Mouse (Mus musculus) spleen, postnatal 10 days (tissue): ENCODE data around the gene AI413582.

Source experiments
- DNase-seq, 2 experiments: peaks; one replicate each; pipeline ENCODE4 v3.0.0; 2021 to 2022; ENCODE audit warnings: low spot score in 2 of 2

AI413582 gene

DNA sequence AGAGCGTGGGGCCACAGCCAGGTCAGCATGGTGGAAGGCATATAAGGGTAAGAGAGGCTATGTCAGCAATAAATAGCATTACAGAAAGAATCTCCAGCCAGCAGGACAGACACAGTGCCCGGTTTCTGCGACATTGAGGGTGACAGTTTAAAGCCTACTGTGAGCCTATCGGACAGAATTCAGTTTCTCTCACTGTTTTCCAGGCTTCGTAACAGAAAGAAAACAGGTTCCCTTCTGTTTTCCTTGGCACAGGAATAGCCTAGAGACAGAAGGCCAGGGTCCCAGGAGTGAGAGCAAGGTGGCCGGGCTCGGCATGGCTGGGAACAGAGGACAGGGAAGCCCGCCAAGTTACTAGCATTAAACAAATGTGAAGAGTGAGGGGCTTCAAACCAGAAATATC lies 14.3 kb upstream of the AI413582 start:
- DNase-seq = no peak

GRCm38 (mm10) chr17:27578487-27578886 lies 12.9 kb upstream of the AI413582 start:
- no peak for DNase-seq

GRCm38 (mm10) chr17:27577468-27577867 lies 11.9 kb upstream of the AI413582 start:
- peak in 1 of 2 experiments; percentile 40 for DNase-seq

DNA sequence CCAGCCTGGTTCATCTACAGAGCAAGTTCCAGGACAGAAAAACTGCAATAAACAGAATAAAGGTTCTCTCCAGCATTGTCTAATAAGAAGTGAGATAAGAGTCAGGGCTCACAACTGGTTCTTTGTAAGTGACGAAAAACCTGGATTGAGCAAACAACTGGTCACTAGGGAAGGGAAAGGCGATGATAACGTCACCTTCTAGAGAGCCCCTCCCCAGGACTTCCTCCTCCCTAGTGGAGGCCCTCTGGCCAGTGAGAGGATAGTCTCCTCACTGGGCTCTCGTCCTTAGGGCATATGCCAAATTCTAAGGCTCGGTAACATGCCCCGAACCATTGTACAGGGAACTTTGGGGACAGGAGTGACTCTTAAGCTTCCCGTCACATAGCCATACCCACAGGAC lies 10.5 kb upstream of the AI413582 start:
- DNase-seq = no peak

DNA sequence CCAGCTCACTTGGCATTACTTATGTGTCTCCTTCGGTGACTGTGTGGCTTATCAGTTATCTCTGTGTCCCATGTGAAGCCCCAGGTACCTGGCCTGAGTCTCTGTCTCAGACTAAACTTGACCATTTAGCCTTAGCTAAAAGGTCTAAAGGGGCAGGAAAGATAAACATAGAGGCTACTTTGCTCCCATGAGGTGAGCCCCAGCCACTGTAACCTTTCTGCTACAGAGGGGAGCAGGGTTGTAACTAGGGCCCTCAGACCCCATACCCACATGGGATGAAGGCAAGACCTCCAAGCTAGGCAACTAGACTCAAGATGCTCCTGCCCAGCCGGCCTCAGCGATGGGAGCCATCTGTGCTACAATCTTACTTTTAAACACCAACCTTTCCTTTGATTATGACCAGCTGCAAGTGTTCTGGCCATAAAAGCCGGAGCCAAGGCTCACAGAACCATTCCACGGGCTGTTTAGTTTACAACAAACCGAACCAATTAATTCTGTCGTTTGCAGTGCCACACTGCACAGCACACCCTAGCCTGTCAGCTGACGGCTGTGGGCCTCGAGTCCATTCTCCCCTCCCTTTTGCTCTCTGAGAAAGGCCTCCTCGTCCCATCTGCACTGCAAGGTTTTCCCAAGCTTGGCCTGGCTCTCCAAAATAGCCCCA lies 9.7 kb upstream of the AI413582 start:
- no peak for DNase-seq

GRCm38 (mm10) chr17:27574470-27575115 lies 9.0 kb upstream of the AI413582 start:
- DNase-seq = peak in 1 of 2 experiments; percentile 14

DNA sequence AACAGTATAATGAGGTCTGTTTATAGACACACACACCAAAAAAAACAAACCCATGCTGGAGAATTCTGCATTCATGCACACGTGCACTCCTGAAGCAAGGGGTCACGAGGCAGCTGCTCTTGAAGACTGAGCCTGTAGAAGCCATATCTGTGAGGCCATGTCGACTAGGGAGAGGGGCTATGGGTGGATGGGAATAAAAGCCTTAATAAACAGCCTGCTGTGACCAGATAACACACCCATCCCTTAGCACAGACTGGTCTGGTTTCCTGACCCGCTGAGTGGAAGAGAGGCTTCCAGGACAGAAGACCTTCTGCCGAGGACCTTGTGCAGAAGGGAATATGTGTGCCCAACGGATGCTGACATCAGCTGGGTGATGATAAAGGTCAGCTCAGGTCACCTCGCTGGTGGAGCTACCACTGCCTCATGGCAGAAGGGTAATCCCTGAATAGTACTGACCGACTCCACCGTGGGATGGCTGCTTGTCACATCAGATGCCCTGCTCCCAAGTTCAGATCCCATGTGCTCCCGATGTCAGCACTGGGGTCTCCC lies 8.3 kb upstream of the AI413582 start:
- DNase-seq = peak in 1 of 2 experiments; percentile 12

- DNase-seq = no peak
These were observed 5.8 kb upstream of the AI413582 start for GRCm38 (mm10) chr17:27571315-27571714.

DNA sequence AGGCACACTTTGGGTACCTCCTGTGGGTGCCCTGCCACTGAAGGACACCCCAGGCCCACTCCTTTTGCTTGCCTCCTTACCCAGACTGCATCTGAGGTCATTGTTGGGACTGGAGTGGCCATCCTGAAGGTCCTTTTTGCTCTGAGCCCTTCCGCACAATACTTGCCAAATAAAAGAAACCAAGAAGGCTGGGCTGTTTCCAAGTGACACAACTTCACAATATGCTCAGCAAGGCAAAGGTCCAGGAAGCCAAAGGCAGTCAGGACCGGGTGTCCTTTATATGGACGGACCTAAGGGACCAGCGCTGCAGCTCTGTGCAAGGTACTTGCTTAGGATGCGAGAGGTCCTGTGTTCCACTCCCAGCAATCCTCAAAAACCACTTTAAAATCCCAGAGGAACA lies 2.7 kb upstream of the AI413582 start:
- no peak for DNase-seq

DNA sequence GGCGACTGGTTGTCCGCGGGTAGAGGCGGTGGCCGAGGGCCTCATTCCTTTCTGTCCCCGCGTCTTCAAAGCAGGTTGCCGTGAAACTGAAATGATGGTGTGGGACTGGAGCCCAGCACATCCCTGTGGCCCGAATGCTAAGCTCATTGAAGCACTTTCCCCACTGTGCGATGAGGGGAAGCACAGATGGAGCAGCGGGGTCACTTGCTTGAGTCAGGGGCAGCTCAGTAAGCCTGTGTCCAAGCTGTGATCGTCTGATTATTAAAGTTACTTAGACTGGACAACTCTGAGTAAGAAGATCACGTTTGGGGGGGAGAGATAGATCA lies 349 bp upstream of the AI413582 start:
- DNase-seq = no peak

GRCm38 (mm10) chr17:27564391-27565162 lies 979 bp downstream of the AI413582 start:
- DNase-seq = peak; percentile 49 to 53

- peak in 1 of 2 experiments; percentile 45 for DNase-seq
These were observed 1.7 kb downstream of the AI413582 start for GRCm38 (mm10) chr17:27563771-27564244.

GRCm38 (mm10) chr17:27561809-27562526 lies 3.6 kb downstream of the AI413582 start:
- no peak for DNase-seq

DNA sequence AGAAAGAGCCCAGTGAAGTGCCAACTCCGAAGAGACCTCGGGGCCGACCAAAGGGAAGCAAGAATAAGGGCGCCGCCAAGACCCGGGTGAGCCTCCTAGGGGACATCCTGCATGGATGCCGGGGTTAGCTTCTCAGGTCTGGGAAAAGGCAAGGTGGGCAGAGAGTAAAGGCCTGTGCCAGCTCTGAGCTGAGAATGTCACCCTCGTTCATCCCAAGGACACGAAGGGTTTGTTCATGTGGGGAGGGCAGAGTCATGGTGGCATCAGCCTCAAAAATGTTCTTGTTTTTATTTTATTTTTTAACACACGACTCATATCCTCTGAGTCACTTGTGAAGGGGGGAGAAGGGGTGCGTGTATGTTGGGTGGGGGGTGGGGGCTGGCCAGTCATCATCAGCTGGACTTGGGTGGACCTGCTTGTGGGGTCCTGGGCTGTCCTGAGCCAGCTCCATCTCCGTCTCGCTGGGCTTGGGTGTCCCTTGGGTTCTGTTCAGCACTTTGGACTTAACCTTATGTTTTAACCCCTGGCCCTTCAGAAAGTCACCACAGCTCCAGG lies 4.6 kb downstream of the AI413582 start:
- no peak for DNase-seq

GRCm38 (mm10) chr17:27559596-27559995 lies 6.0 kb downstream of the AI413582 start:
- no peak for DNase-seq

DNA sequence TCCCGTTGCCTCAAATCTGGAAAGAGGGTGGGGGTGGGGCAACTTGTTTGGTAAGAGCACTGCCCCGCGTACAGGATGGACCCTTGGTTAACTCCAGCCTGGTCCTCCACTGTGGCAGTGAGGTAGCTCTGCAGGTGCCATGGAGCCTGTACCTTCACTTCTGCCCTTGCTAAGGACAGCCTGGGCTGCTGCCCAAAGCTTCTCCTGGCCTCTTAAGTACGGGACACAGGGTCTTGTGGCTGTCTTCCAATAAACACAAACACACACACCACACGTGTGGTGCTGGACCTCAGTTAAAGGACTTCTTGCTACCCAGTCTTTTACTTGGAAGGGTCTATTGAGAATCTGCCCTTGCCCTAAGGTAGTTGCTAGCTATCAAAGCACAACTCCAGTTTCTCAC lies 6.7 kb downstream of the AI413582 start:
- no peak for DNase-seq

DNA sequence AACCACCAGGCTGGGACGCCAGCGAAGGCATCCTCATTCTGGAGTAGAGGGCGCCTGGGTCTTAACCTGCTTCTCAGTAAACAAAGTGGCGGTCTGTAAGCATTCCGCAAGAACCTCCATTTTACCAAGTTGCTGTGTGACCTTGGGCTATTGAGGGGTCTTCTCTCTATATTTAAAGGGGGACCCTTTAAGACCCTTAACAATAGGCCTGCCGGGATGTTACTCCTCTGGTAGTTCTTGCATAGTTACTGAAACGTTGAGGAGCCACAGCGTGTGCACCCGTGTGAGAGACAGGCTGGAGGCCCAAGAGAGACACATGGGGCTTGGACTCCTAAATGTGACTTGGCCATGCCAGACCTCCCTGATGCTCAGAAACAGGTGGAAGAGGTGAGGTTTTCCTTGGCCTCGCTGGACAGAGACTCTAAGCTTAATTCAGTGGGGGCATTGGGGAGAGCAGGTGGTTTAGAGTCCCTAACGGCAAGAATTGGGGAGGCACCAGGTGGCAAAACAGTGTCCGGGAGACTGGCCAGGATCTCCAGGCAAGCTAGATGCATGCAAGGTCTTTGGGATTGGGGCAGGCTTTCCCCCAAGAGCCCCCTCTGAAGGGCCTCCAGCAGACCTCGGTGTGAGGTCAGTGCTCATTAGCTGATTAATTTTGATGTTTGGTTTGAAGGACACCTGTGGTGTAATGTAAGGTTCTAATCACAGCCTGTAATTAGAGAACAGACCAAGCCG lies 7.5 kb downstream of the AI413582 start:
- DNase-seq = no peak

DNA sequence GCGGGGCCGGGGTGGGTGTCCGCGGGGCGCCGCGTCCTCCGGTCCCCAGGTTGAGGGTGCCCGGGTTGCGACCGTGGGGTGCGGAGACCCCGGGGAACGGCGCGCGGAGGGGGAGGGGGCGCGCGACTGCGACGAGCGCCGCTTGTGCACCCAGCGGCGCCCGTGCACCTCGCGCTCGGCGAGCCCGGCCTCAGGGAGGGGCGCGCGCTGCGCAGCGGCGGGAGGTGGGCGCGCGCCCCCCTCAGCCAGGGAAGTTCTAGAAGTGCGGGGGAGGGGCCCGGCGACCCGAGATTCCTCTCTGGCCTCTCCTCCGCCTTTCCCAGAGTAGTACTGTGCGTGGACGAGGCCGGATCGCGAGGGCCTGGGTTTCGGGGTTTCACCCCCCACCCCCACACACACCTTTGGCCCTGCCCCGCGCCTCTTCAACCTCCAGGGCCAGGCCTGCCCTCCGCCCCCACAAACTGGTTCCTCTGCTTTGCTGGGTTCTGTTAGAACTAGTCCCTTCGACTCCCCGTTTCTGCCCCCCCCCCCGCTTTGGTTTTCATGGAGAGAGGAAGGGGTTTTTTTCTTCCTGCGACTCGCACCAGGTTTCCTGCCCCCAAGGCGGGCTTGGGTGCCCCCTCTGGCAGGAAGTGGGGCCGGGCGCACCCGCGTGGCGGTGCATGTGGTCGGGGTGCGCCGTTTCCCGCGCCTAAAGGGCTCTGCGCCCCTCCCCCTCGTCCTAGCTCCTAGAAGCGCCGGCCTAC lies 8.2 kb downstream of the AI413582 start:
- peak; percentile 61 to 78 for DNase-seq

GRCm38 (mm10) chr17:27556315-27557011 lies 9.1 kb downstream of the AI413582 start, which contains the start of gene Hmga1:
Hmga1 (plus strand) TSS chr17:27556497.
- DNase-seq = peak; percentile 87 to 95
